Mouse (Mus musculus): ENCODE measurements around the gene Lamb2.

Gene Lamb2

DNA sequence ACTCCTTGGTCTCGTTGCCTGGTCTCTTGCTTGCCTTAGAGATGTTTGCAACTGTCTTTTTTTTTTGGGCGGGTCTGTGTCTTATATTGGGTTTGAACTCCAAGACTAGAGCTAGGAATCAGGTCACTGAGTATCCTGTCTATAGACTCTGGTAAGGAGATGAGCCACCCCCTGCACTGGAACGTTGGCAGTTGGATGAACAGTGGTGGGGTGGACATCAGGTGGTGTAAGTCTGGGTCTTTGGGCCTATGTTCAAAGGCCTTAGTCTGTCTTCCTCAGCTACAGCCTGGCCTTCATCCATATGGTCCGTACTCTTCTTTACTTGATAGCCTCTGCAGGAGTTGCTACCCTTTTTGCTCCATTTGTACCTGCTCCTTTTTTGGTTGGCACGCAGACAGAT is 17.9 kb upstream of the Lamb2 start:
- no peak for DNase-seq

- peak; percentile 67 to 74 for DNase-seq
These were observed 17.3 kb upstream of the Lamb2 start for GRCm38 (mm10) chr9:108462192-108462591.

- DNase-seq = no peak
These were observed 15.8 kb upstream of the Lamb2 start for GRCm38 (mm10) chr9:108463713-108464112.

- no peak for DNase-seq
These were observed 13.3 kb upstream of the Lamb2 start for GRCm38 (mm10) chr9:108466219-108466618.

DNA sequence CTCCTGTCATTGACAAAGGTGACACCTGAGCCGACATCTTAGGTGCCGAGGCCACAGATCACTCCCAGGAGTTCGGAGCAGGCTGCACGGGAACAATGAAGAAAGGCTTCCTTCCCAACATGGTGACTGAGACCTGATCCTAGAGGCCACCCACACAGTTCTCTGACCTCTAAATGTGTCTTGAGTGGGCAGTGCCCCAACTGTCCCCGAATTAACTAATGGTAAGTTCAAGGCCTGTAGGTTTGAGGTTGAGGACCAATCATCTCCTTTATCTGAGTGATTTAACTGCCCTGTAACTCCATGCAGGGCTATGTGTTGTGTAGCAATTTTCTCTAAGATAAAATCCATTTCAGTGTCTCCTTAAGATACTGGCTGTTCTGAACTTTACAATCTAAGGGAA is 10.1 kb upstream of the Lamb2 start:
- DNase-seq = no peak

DNA sequence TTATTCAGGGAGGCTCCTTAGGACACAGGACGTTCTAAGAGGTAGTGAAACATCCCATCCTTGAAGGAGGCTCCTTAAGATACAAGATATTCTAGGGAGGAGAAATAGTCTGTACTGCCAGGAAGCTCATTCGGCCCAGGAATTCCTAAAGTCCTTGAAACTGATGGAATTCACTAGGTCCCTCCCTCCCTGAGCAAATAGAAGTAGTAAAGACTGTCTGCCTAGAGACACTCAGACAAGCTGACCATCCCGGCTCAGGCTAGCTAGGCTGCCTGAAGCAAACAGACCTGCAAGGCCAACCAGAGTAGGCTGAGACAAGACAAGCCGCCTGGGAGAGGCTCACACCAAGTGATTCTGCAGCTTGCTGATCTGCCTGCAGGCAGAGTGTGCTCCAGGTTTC is 9.7 kb upstream of the Lamb2 start:
- no peak for DNase-seq

DNA sequence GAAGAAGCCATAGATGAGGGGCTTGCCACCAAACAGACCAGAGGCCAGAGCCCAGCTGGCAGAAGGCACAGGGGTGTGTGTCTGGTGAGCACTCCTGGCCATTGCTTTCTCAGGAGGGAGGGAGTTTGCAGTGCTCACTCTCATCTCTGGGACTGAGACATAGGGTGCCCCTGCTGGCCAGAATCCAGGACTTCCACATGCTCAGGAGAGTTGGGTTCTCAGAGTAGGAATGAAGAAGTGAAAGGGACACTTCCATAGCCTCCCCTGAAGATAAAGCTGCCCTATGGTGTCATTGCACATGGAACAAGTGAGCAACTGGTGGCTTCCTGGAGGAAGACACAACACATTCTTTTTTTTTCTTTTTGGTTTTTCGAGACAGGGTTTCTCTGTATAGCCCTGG is 5.0 kb upstream of the Lamb2 start:
- DNase-seq = peak in 1 of 2 experiments; percentile 36

GRCm38 (mm10) chr9:108478638-108479156 is 839 bp upstream of the Lamb2 start:
- DNase-seq = peak; percentile 90 to 94

GRCm38 (mm10) chr9:108479241-108479640 is 295 bp upstream of the Lamb2 start:
- peak in 1 of 2 experiments; percentile 39 for DNase-seq

GRCm38 (mm10) chr9:108480813-108481519 is 1.4 kb downstream of the Lamb2 start:
- no peak for DNase-seq

- no peak for DNase-seq
These were observed 2.1 kb downstream of the Lamb2 start for GRCm38 (mm10) chr9:108481520-108482210.

DNA sequence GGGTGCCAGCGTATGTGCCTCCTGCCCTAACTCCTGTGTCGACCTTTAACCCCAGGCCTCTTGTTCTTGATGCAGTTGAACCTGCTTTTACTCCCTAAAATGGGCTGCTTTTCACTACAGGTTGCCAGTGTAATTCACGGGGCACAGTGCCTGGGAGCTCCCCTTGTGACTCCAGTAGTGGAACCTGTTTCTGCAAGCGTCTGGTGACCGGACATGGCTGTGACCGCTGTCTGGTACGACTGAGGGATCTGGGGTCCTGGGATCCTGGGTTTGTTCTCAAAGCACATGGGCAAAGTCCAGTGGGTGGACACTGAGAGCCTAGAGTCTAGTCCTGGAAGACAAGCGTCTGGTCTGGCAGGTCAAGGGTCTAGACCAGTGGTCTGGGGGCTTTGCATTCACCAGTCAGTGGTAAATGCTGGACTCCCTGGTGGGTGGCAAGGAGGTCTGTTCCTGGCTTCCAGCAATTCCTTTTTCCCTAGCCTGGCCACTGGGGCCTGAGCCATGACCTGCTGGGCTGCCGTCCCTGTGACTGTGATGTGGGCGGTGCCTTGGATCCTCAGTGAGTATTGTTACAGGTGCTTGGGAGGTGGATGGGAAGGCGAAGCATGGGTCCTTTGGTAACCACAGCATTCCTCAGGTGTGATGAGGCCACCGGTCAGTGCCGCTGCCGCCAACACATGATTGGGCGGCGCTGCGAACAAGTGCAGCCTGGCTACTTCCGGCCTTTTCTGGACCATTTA is 3.7 kb downstream of the Lamb2 start:
- DNase-seq = no peak

- no peak for DNase-seq
These were observed 4.5 kb downstream of the Lamb2 start for GRCm38 (mm10) chr9:108484021-108484420.

DNA sequence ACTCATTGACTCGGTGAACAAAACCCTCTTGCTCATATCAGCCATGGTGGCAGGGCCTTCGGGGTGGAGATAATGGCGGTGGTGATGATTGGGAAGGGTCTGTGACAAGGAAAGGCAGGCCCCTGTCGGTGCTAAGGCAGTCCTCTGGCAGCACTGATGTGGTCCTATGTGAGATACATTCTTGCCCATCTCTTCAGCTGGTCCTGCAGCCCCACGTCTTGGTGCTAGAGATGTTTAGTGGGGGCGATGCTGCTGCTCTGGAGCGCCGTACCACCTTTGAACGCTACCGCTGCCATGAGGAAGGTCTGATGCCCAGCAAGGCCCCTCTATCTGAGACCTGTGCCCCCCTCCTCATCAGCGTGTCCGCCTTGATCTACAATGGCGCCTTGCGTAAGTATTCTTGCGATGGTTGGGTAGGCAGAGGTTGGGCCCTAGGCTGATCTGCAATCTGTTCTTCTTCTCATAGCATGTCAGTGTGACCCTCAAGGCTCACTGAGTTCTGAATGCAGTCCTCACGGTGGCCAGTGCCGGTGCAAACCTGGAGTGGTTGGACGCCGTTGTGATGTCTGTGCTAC is 5.9 kb downstream of the Lamb2 start:
- no peak for DNase-seq

DNA sequence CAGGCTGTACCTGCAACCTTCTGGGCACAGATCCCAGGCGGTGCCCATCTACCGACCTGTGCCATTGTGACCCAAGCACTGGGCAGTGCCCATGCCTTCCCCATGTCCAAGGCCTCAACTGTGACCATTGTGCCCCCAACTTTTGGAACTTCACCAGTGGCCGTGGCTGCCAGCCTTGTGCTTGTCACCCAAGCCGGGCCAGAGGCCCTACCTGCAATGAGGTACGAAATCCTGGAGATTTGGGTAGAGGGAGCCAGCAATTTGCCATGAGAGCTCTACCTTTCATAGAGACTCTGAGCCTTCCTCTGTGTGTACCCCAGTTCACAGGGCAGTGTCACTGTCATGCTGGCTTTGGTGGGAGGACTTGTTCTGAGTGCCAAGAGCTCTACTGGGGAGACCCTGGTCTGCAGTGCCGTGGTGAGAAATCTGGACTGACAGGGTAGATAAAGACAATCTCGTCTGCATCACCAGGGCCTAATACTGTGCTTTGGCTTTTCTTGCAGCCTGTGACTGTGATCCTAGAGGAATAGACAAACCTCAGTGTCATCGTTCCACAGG is 7.5 kb downstream of the Lamb2 start:
- no peak for DNase-seq

- no peak for DNase-seq
These were observed 8.9 kb downstream of the Lamb2 start for GRCm38 (mm10) chr9:108488403-108488802.

DNA sequence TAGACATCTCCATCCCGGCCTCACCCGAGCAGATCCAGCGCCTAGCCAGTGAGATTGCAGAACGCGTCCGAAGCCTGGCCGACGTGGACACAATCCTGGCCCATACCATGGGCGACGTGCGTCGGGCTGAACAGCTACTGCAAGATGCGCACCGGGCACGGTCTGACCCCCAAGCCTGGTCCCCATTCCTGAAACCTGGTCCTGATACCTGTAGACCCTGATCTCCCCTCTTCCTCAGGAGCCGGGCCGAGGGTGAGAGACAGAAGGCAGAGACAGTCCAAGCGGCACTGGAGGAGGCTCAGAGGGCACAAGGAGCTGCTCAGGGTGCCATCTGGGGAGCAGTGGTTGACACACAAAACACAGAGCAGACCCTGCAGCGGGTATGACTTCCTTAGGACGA is 9.7 kb downstream of the Lamb2 start:
- no peak for DNase-seq

DNA sequence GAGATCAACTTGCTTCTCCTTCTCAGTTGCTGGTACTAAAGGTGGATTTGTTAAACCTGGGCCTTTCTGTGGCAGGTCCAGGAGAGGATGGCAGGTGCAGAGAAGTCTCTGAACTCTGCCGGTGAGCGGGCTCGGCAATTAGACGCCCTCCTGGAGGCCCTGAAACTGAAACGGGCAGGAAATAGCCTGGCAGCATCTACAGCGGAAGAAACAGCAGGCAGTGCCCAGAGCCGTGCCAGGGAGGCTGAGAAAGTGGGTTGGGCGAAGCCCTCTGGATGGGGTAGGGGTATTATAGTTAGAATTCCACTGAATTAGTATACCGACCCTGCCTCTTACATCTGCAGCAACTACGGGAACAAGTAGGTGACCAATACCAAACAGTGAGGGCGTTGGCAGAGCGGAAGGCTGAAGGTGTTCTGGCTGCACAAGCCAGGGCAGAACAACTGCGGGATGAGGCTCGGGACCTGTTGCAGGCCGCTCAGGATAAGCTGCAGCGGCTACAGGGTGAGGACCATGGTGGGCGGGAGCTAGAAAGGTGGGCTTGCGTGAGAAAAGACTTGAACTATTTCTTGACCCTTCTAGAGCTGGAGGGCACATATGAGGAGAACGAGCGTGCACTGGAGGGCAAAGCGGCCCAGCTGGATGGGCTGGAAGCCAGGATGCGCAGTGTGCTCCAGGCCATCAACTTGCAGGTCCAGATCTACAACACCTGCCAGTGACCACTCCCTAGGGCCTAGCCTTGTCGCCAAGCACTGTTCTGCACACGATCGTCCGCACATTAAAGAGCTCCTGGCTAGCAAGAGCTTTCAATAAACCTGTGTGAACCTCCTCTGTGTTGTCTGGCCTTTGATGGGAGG is 10.4 kb downstream of the Lamb2 start:
- DNase-seq = no peak

DNA sequence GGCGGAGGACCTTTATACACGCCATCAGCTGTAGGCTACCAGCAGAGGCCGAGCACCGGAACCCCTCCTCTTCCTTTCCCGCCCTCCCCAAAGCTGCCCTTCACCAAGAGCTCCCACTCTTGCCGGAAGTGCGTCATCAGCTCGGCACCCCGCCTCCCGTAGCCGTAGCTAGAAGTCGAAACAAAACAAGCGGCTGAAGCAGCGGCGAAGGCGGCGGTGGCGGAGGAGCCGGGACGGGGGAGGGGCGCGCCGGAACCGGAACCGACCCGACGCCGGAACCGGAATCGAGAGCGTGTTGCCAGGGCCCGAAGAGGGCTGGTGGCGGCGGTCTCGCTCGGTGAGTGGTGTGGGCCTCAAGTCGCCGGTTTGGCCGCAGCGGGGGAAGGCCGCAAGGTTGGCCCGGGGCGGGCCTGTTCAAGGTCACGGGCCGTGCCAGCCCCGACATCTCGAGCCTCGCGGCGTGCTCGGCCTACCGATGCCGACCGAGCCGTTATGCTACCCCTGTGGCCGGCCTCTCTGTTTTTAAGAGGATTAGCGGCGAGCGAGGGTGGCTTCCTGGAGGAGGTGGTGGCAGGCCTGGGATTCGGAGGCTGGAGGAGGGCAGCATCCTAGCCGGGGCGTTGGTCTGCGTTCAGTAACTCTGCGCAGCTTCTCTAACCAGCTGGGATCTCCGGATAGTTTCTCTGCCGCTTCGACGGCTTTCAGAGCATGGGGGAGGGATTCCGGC is 11.2 kb downstream of the Lamb2 start, which contains the start of gene Usp19:
Gene Usp19, plus strand, starts transcription at position 44 of the 727 bp plus-strand sequence.
- peak; percentile 97 to 98 for DNase-seq

DNA sequence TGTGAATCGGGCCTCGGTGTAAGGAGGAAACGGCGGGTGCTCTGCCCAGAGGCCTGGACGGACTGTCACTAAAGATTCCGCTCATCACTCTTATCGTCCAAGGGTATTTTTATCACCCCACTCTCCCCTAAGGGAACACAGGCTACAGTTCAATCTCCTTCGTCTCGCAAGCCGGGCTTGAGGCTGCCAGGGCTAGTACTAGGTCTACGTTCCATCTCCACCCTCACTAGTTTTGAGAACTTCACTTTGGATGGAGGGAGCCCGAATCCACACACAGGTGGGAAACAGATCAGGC is 11.7 kb downstream of the Lamb2 start:
- DNase-seq = no peak

- peak in 1 of 2 experiments; percentile 26 for DNase-seq
These were observed 12.7 kb downstream of the Lamb2 start for GRCm38 (mm10) chr9:108492043-108492750.

Data from kidney, postnatal 4 days (tissue).